Mouse (Mus musculus): ENCODE measurements around the gene Rbfox1.

DNA sequence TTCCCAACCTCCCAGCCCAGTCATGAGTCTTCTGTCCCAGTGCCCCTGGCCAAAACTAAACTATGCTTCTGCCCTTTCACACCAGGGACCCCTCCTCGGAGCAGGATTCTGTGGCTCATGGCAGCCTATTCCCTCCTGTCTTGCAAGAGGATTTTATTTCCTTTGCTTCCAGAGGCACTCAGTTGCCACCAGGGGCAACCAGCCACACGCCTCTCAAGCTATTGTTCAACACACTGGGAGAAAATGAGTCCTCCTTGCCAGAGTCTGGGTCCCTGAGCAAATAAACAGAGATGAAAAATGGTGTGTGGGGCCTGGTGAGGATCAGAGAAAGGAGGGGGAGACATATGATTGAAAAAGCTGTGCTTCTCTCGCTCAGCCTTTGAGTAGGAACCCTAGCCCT lies 327.8 kb downstream of the Rbfox1 start:
- TF ChIP-seq POLR2A (IDR thresholded peaks at IDR 0.05; ENCODE audit: borderline replicate concordance, low read depth, low read length) (no peak), CTCF (IDR thresholded peaks at IDR 0.05; ENCODE audit: low read depth, low read length) (no peak)

Data from bone marrow macrophage, adult 2 months (primary cell).